Mouse (Mus musculus) frontal cortex, postnatal 14 days (tissue): ENCODE measurements at regions not wholly inside any gene's neighbourhood (a gene's known extent, or its start where the extent isn't known, plus 50 kb on each side); places are given as distances from the start of the nearest gene placed in this dataset.

Source experiments
- DNase-seq, 2 experiments: peaks; one replicate each; pipeline ENCODE4 v3.0.0; 2022; ENCODE audit warnings: low spot score in 2 of 2

- DNase-seq: no peak
These were observed 687.5 kb upstream of the Pou3f3 start for GRCm38 (mm10) chr1:42008046-42008445.

DNA sequence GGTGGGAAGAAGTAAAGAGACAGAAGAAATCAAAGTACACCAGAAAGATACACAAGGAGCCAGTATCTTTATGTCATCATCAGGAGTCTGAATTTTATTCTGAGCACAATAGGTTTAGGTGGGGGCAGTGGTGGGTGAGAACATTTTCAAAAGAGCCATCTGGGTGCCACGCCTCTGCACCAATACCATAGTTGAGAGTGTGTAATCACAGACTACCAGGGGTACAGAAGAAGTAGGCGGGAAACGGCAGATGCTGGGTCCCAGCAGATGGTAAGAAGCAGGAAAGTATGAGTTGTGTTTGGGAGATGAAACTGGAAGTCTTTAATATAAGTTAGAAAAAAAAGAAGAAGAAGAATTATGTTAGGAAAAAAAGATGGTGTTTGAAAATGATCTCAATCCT is 682.7 kb upstream of the Pou3f3 start:
- DNase-seq: peak; percentile 30 to 31

DNA sequence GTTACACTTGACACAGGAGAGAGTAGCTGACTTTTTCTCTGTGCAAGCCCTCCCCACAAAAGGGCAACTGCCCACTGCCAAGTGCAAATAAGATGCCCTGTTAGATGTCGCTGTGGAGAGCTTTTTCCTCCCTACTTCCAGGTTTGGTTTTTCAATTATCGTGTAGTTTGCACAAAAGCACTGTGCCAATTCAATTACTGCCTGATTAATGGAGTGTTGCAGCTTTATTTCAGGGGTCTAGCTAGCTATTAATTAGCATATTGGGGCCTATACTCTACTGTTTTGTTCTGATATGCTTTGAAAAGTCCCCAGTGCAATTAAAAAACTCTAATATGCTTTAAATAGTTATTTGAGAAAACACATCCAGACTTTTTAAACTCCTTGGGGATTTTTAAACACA is 676.6 kb upstream of the Pou3f3 start:
- DNase-seq: no peak

- DNase-seq: no peak
These were observed 669.8 kb upstream of the Pou3f3 start for GRCm38 (mm10) chr1:42025781-42026180.

GRCm38 (mm10) chr1:42026423-42026822 is 669.1 kb upstream of the Pou3f3 start:
- DNase-seq: no peak

DNA sequence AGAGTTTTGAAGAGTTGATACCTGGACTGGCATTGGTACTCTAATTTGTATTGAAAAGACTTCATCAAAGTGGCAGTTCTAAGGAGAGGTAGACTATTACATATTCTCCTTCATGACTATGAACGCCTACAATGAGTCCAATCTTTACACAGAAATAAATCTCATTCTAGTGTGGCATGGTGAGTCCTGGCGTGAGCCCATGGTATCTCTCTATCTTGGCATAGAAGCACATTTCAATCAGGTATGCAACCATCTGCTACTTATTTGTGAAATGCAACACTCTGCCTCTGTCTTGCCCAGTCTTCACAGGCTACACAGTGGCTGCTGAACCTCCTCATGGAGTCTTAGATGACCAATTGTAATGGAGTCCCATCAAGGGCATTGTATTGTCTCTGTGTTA is 661.8 kb upstream of the Pou3f3 start:
- DNase-seq: no peak

- DNase-seq: no peak
These were observed 660.2 kb upstream of the Pou3f3 start for GRCm38 (mm10) chr1:42035371-42035770.

GRCm38 (mm10) chr1:42041544-42041943 is 654.0 kb upstream of the Pou3f3 start:
- DNase-seq: no peak

DNA sequence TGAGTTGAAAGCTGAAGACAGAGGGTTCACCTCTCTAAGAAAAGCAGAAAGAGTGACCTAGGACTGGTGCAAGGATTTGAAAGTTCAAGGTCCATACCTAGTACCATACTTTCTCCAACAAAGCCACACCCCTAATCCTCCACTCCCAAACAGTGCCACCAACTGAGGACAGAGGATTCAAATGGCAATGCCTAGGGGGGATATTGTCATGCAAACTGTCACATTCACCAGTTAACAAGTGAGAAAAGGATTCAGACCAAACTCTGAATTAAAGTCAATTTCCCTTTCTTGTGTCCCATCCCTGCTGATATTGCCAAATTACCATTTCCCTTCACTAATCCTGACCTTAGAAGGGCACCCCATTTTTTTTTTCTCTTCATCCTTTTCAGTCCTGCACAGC is 637.1 kb upstream of the Pou3f3 start:
- no peak for DNase-seq

DNA sequence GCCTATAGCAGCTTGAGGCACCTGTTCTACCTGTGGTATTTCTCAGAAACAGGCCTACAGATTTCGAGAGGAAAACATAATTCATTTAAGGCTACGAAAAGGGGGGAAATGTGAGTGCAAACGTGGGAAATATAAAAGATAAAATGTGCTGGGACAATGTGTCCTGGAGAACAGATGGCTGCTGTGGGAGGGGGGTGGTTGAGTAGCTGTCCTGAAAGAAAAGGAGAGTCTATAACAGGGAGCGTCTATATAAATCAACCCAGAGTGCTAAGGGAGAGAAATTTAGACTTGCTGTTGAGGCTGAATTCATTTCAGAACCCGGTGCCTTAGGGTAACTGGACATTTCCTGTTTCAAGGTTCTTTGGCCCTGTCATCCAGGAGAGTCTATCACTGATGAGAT is 625.5 kb upstream of the Pou3f3 start:
- peak; percentile 6 to 19 for DNase-seq

DNA sequence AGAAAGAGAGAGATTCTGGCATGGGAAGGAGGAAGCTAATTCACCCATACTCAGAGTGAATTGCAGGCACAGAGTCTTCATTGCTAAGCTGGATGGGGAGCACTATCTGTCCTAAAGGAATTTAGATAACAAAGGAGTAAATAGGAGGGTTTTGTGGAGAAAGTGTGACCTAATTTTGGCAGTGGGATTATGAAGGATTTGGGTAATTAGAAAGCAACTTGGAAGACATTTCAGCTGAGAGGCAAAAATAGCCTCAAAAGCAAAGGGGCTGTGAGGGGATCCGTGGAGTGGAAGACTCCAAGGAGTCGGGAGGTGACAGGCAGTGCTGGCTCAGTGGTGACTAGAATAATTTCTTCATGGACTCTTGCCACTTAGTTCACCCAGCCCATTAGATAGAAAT is 599.5 kb upstream of the Pou3f3 start:
- no peak for DNase-seq

GRCm38 (mm10) chr1:42098580-42098979 is 597.0 kb upstream of the Pou3f3 start:
- DNase-seq: no peak

GRCm38 (mm10) chr1:42107521-42107920 is 588.0 kb upstream of the Pou3f3 start:
- no peak for DNase-seq

- DNase-seq: no peak
These were observed 587.6 kb upstream of the Pou3f3 start for GRCm38 (mm10) chr1:42107925-42108324.

DNA sequence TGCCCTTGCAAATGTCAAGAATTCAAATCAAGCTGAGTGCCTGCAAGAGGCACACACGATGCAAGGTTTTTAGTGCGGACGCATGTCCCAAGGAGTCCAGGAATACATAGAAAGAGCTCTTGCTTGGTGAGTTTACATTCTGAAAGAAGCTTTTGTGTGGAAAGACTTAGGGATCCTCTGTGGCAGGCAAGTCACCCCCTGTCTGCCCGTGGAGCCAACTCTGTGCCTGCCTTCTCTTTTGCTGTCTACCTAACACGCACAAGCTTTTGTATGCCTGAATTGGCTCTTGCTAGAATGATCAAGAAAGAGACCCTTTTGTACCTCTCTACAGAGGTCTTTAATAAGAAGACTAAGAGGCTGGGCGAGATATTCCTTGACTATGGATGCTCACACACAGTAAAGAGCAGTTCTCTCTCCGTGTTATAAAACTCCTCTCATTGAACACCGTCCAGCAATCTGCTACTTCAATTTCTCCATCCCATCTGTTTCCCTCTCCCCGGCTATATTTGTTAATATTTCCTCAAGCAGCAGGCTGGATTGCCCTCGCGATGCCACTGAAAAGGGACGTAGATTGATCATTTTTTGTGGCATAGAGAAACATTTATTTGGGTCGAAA is 543.3 kb upstream of the Pou3f3 start:
- DNase-seq: no peak

DNA sequence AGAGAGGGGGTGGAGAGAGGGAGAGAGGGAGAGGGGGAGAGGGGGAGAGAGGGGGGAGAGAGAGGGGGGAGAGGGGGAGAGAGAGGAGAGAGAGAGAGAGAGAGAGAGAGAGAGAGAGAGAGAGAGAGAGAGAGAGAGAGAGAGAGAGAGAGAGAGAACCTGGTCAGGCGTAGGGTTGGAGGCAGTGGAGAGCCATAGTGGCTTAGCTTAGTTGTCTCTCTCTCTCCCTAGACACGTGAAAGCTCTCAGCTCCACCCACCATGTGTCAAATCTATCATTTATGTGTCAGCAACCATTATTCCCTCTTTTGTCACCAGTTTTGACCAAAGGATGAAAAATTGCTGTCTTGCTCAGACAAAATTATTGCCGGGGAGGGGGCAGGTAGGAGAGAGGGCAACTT is 542.7 kb upstream of the Pou3f3 start:
- no peak for DNase-seq

- no peak for DNase-seq
These were observed 527.6 kb upstream of the Pou3f3 start for GRCm38 (mm10) chr1:42167790-42168572.

DNA sequence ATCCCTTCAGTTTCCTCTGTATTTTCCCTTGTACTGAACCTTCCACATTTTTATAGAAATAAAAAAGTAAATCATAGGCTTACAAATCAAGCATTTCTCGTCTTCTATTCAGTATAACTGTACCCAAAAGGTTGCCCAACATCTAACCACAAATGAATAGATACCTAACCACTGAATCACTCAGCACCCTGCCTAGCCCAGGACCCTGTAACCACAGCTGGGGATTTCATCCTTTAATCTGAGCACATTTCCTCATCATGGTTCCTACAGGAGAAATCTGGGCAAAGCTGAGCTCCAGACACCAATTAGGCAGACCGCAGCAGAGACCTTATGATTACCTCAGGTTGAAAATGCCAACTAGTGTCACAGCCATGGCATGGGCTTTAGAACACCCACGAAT is 526.1 kb upstream of the Pou3f3 start:
- no peak for DNase-seq

DNA sequence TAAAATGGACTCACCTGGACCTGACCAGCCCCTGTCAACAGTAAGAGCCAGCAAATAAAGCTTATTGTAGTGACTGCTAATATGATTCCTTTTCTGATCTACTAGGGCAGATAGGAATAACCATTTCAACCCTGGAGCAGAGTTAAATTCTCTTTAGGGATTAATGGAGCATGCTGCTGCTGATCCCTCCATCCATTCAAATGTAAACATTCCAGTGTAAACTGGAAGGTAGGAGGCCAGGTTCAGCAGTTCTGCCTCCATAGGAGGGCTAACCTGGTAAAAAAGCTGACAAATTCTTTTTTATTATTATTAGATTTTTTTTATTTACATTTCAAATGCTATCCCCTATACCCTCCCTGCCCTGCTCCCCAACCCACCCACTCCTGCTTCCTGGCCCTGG is 509.3 kb upstream of the Pou3f3 start:
- DNase-seq: no peak

GRCm38 (mm10) chr1:42228098-42228497 is 467.5 kb upstream of the Pou3f3 start:
- no peak for DNase-seq

- peak in 1 of 2 experiments; percentile 41 for DNase-seq
These were observed 465.9 kb upstream of the Pou3f3 start for GRCm38 (mm10) chr1:42229711-42230110.

DNA sequence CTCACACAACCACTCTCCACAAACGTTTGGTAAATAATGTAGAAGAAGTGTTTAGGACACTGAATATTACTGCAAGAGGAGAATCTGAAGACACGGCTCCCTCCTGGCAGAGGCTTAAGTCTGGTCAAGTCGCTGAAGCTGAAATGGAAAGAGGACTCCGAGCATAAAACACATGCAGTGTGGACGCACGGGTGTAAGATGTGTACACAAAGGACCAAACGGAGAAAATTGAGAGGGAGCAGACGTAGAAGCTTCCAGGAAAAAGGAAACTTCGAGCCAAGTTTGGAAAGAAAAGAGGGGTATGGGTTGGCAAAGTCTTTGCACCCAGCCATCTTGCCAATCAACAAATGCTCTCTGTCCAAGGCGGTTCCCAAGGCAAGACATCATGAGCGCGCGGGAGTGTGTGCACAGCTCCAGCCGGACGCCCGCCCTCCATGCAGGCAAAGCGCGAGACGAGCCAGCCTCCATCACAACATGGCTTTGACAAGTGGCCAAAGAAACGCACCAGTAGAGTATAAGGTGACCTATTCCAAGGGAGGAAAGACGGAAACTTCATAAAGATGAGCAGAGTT is 465.0 kb upstream of the Pou3f3 start:
- DNase-seq: no peak

GRCm38 (mm10) chr1:42231091-42231490 is 464.5 kb upstream of the Pou3f3 start:
- DNase-seq: no peak
